18 mouse cellular contexts compared by ENCODE assay signal in genomic region chr16:94671313-94671712, GRCm38 (mm10).
"Had no signal": no experiment of that assay in that cellular context is flagged by ENCODE, and none has a peak within 500 bp of the region (broad histone marks: within the 10 kb centered on the region; RNA-seq: fewer than 3 reads in every experiment).

No protein-coding gene starts in this region.

- ATAC-seq: liver, postnatal 0 days; lung, postnatal 0 days; midbrain, embryonic 13.5 days; midbrain, embryonic 15.5 days had no signal

- H3K9ac ChIP-seq: liver, postnatal 0 days; lung, embryonic 15.5 days; midbrain, embryonic 13.5 days; midbrain, embryonic 15.5 days; neural tube, embryonic 13.5 days; stomach, embryonic 15.5 days had no signal

- DNase-seq: liver, postnatal 0 days; lung, adult 2 months; lung, postnatal 14 days; lung, postnatal 36 days; right cerebral cortex, postnatal 14 days; thymus, adult 2 months; thymus, postnatal 25 days; thymus, postnatal 4 days had no signal

- H3K4me1 ChIP-seq: lung, embryonic 15.5 days; midbrain, embryonic 13.5 days; midbrain, embryonic 15.5 days; neural tube, embryonic 13.5 days; stomach, embryonic 15.5 days had no signal

- H3K4me3 ChIP-seq: lung, embryonic 15.5 days; megakaryocyte, embryonic 14.5 days; midbrain, embryonic 13.5 days; midbrain, embryonic 15.5 days; neural tube, embryonic 13.5 days; stomach, embryonic 15.5 days had no signal

- H3K4me2 ChIP-seq: lung, embryonic 15.5 days; midbrain, embryonic 11.5 days; midbrain, embryonic 13.5 days; midbrain, embryonic 15.5 days; neural tube, embryonic 13.5 days; stomach, embryonic 15.5 days had no signal

- H3K27me3 ChIP-seq: lung, embryonic 15.5 days; megakaryocyte, embryonic 14.5 days; midbrain, embryonic 13.5 days; midbrain, embryonic 15.5 days; neural tube, embryonic 13.5 days; stomach, embryonic 15.5 days had no signal

- H3K9me3 ChIP-seq: lung, embryonic 15.5 days; megakaryocyte, embryonic 14.5 days; midbrain, embryonic 13.5 days; midbrain, embryonic 15.5 days; neural tube, embryonic 13.5 days; stomach, embryonic 15.5 days had no signal

- H3K27ac ChIP-seq: lung, embryonic 15.5 days; macrophage; midbrain, embryonic 13.5 days; midbrain, embryonic 15.5 days; neural tube, embryonic 13.5 days; stomach, embryonic 15.5 days; stomach, postnatal 0 days had no signal
